Mouse (Mus musculus) layer of hippocampus, adult 11-12 months (tissue): Measurements from ENCODE around the gene 2900011O08Rik.

ENCODE experiments used
- DNase-seq: peaks from one replicate; pipeline ENCODE4 v3.0.0; 2022; ENCODE audit warnings: low spot score

2900011O08Rik gene

GRCm38 (mm10) chr16:14137976-14138561 lies 151.7 kb downstream of the 2900011O08Rik start:
- DNase-seq = no peak

DNA sequence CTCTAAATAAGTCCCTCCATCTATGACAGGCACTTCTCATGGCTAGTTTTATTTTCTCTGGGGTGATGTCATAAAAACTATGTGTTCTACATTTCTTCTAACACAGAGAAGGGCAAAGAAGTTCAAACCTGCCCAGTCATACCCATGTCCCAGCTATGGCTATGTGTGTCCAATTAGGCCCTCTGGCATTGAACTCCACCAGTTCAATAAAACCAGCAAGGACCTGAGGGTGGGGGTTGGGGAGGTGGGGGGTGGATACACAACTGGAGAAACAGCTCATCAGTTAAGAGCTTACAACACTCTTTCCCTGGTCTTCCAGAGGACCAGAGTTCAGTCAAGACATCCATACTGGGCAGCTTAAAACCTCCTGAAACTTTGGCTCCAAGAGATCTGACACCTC lies 152.7 kb downstream of the 2900011O08Rik start:
- no peak for DNase-seq

GRCm38 (mm10) chr16:14143298-14143697 lies 156.9 kb downstream of the 2900011O08Rik start:
- DNase-seq = no peak

- no peak for DNase-seq
These were observed 161.3 kb downstream of the 2900011O08Rik start for GRCm38 (mm10) chr16:14147712-14148111.
